Mouse (Mus musculus) yolk sac, embryonic 10.5 days (tissue): ENCODE measurements around the gene Asah2.
"Not testable (repeated sequence)": the region's sequence is repeated elsewhere in the genome, so short reads cannot be mapped to it uniquely, and the experiment has no call there.

Source experiments
- DNase-seq: peaks from one replicate; pipeline ENCODE4 v3.0.0-alpha.2; 2017; ENCODE audit warnings: low spot score

Asah2 gene

DNA sequence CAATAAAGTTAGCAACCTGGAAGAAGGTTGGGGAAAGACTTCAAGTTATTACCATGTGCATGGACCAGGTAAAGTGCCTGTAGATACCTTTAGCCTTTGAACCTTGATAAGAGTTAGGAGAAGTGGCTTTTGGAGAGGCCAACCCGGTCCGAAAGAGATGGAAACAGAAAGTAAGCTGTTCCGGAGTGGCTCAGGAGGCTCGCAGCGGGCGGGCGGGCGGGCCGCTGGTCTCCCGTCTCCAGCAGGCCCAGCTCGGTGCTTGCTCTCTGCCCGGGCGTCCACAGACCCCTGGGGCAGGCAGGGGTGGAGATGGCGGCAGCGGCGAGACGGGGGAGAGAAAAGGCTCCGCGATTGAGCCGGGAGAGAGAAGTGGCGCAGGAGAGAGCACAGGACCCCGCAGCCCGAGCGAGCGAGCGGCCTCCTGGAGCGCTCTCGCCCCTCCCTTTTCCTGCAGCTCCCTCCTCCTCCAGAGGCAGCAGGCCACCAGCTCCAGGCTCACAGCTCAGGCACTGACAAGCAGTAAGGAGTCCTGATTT, at the start of gene Asah2:
Gene Asah2, minus strand, starts transcription at position 441 of the 536 bp plus-strand sequence.
- DNase-seq: peak; percentile 86

- peak; percentile 59 for DNase-seq
Observed at GRCm38 (mm10) chr19:32157045-32157444, 49.0 kb upstream of the Asah2 start.

DNA sequence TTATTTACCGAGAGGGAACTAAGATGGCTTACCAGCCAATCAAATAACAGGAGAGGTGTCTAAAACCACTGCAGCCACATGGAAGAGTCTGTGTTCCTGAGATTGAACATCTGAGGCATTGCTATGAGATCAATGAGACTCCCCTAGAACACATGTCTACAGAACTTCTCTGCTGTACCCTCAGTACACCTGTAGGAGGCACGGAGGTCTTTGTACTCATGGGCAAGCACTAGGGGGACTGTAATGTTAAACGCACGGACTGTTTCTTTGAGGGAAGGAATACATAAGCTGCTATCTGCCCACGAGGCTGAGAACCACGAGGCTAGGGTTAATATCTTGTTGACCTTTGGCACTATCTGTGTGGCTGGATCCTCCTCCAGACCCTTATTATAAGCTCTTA, 44.5 kb upstream of the Asah2 start:
- DNase-seq: no peak

GRCm38 (mm10) chr19:32148710-32149109, 40.7 kb upstream of the Asah2 start:
- DNase-seq: no peak

GRCm38 (mm10) chr19:32142383-32142782, 34.4 kb upstream of the Asah2 start:
- DNase-seq: no peak

- DNase-seq: no peak
Observed at GRCm38 (mm10) chr19:32138361-32139088, 30.5 kb upstream of the Asah2 start.

DNA sequence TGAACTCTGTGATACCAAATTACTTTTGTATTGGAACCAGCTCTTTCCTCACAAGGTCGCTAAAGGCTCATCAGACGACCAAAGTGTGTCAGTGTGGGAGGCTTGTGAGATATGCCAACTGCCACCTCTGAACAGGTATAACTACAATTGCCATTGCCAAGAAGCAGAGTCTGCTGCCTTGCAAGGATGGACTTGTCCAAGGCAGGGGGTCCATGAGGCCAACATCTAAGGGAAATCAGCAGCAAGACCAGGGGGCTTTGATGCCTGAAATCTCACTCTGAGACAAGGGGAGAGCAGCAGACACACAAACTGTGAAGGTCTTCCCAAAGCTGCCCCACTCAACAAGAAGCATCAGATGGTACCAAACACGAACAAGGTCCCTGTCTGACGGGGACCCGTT, 29.9 kb upstream of the Asah2 start:
- no peak for DNase-seq

DNA sequence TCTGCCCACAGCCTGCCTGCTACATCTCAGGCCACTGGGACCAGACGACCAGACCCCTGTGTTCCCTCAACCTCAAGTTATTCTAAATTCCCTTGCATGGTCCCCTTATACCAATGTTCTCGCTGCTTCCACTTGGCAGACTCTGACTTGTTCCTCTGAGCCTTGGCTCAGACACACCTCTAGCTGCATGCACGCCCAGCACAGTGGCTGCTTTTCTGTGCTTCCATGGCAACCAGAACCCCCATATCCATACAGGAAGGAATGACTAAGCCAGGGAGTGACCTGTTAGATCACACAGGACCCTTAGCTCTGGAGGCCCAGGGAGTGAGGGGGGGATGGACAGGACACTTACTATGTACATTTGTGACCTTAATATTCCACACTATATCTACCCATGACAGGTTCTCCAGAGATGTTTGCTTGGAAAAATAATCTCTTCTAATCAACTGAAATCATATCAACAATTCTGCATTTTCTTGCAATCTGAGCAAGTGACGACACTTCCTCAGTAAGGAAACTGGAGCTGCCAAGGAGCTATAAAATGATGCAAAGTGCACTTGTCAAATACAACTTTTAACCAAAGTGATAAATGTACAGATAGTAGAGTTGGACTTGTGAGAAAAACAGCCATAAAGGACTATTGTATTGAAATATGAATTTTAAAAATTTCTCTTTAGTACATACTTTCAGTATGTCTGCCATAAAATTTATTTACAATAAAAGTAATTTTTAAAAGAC, 29.0 kb upstream of the Asah2 start:
- no peak for DNase-seq

GRCm38 (mm10) chr19:32131707-32132488, 23.9 kb upstream of the Asah2 start:
- DNase-seq: not testable (repeated sequence)

DNA sequence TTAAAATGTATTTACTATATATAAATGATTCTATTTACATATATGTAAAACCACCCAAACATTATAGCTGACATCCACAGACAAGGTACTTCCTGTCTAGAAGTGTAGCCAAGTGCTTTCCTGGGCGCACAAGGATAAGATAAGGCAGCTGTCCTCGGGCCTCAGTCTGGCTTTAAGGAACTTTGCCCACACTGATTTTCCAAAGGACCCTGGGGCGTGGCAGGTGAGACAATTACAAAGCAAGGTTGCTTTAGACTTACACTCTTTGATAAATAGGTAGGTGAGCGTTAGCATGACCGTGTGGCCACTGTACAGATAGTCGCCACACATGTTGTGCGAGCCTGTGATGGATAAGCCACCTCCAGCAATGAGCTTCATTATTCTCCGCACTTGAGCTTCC, 21.3 kb upstream of the Asah2 start:
- no peak for DNase-seq

DNA sequence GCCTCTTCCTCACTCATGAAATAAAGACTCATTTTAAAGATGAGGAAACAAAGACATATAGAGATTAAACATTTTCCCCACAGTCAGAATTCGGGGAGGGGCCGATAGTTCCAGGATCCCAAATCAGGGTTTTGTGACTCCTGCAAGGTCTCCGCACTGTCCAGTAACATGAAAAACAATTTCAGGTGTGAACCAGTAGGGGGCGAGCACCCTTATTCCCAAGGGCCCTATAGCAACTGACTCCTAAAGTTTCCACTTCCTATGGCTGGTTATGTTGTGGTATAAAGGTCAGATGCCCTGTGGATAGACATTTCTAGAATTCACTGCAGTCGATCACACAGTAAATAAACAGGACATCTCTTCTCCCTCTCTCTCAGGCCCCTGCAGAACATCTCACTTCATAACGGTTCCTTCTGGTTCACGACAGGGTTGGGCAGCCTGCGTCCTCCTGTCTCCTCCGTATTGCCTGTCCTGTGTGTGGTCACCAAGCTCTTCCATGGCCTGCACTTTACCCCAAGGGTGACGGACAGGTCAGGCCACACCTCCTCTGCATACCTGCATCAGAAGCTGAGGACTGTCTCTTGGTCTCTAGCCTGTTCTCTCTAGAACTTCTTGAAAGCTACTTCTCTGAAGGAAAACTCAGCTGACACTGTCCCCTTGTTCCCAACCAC, 19.3 kb upstream of the Asah2 start:
- DNase-seq: peak; percentile 54

- no peak for DNase-seq
Observed at GRCm38 (mm10) chr19:32124155-32124554, 16.1 kb upstream of the Asah2 start.

GRCm38 (mm10) chr19:32123196-32123595, 15.2 kb upstream of the Asah2 start:
- no peak for DNase-seq

- DNase-seq: no peak
Observed at GRCm38 (mm10) chr19:32120798-32121197, 12.8 kb upstream of the Asah2 start.

GRCm38 (mm10) chr19:32119666-32120065, 11.7 kb upstream of the Asah2 start:
- DNase-seq: peak; percentile 48

- no peak for DNase-seq
Observed at GRCm38 (mm10) chr19:32118496-32118895, 10.5 kb upstream of the Asah2 start.

DNA sequence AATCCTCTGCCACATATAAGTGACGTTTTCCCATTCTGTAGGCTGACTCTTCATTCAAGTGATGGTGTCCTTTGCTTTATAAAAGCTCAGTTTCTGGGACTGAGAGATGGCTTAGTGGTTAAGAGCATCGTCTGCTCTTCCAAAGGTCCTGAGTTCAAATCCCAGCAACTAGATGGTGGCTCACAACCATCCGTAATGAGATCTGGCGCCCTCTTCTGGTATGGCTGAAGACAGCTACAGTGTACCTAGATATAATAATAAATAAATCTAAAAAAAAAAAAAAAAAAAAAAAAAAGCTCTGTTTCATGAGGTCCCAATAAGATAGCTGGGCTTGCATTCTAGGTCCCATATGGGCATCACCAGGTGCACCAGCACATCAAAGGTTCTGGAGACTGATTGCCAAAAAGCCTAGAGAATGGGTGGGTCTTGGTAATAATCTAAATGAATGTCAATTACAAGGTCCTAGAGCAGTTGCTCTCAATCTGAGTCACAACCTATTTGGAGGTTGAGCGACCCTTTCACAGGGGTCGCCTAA, 9.5 kb upstream of the Asah2 start:
- no peak for DNase-seq

- DNase-seq: no peak
Observed at GRCm38 (mm10) chr19:32111866-32112790, 4.1 kb upstream of the Asah2 start.

- no peak for DNase-seq
Observed at GRCm38 (mm10) chr19:32106750-32107149, 1.3 kb downstream of the Asah2 start.

DNA sequence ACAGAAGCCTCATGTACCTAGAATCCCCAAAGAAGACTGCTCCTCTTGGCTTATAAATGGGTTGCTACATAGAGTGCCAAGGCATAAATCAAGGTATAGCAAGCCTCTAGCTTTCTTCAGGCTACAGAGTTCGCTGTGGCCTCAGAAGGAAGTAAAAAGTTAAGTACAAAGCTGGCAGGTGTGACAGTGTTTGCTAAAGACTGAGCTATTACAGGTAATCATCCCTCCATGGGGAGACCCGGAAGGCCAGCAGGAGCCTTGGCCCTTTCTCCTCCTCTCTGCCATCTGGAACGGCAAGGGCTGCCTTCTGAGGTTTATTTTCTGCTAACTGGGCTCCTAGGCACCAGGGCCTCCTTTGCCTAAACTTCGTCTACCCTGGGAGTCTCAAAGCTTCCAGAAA, 3.8 kb downstream of the Asah2 start:
- DNase-seq: no peak

GRCm38 (mm10) chr19:32102976-32103300, 5.1 kb downstream of the Asah2 start:
- DNase-seq: no peak
